Mouse (Mus musculus): ENCODE measurements around the gene Olfr370. TPM values are rescaled to one million over a fixed set of nuclear protein-coding genes. Genes with fewer than 3 reads are reported as not detected.

Gene Olfr370
- total RNA-seq, 2 experiments from 2014 or later = not detected

DNA sequence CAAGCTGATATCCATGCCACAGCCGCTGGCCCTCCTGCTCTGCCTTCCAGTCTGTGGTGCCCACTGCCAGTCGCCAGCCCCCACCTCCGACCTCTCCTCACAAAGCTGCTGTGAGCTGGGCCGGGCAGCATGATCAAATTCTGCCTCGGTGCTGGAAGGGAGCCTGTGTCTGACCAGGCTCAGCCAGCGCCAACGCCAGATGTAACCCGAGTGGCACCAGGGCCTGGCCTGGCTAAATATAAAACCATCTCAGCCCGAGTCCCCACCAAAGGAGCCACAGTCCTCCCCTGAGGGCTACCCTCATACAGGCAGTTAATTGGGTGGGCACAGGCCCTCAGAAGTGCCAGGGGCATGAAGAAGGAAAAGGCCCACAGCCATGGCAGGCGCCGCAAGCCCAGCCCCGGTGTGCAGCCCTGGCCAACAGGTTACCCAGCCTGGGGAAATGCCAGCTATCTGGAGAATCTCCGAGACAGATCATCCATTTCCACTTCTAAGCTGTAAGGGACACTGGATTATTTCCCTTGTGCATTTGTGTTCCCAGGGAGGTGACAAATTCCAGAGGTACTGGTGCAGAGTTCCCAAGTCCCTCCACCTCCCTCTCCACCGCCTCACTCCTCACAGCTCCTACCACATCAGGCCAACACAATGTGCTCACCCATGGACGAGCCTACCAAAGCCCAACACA lies 39.2 kb downstream of the Olfr370 start:
- DNase-seq = peak in 1 of 2 experiments; percentile 51
- intact Hi-C loops (cut with DNase I) = no loop called here

DNA sequence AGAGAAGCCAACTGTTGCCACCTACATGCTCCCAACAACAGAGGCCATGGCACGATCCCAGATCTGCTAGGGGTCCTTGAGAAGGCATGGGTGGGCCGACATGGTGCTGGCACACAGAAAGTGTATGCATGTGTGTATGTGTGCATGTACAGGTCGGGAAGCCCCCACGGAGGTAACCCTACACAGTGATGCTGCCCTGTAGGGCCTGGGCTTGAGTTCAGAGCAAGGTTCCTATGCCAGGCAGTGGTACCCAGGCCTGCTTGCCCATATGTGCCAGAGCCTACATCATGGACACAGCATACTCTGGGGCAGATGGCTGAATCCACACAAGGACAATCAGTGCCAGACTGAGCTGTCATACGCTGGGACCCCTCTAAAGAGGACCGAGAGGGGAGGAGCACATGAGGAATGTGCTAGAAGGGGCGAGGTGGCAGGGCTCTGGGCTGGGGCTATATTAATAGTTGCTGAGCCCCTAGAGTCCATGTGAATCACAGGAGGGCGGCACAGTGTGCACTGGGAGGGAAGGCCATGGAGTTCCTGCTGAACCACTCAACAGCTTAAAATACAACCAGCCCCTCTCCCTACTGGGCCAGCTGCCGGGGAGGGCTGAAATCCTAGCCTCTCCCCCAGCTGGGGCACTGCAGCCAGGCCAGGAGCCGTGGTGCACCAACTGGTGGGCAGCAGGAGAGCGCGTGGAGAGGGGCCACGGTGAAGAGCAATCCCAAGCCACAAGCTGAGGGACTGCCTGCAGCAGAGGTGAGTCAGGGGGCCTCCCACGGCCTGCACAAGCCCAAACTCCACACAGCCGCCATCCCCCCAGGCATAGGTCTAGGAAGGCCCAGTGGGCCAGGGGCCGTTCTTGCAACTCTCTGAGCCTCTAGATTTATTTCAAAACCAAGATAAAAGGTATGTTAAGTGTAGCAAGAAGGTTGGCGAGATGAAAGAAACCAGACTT lies 40.3 kb downstream of the Olfr370 start:
- DNase-seq = peak in 1 of 2 experiments; percentile 41
- intact Hi-C loops (cut with DNase I) = no loop called here

DNA sequence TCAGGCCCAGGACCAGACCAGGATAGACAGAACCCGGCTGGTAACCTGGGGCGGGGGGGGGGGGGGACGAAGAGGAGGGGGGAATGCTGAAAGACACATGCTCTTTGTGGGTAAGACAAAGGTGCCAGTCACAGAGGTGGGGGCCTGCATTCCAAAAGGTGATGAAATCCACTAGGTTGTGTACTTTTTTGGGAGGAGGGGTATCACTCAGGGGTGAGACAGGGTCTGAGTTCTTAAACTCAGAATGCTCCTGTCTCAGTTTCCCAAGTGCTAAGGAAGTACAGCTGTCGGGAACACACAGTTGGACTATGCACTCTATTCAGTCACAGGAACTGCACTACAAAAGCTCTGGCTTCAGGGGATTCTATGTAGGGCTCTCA lies 40.9 kb downstream of the Olfr370 start:
- intact Hi-C loops (cut with DNase I) = no loop called here

GRCm38 (mm10) chr8:83576921-83577320 lies 41.3 kb downstream of the Olfr370 start:
- no peak for DNase-seq
- intact Hi-C loops (cut with DNase I) = no loop called here

More for the DNA sequence above, 40.9 kb downstream of the Olfr370 start:
- DNase-seq = no peak

DNA sequence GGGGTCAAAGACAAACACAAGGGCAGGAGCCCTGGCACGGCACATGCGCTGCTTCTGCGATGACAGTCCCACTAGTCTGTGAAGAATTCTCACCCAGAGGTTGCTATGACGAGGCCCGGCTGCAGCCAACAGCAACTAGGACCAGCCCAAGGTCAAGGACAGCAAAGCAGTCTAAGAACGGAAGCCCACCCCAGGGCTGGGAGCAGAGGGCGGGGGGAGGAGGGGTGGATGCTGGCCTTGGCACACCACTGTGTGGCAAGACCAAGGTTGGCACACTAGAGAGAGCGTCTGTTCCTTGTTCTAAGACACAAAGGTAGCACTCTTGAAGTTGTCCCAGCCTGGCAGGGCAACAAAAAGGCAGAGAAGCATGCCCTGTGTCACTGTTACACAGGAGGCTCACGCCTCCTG lies 41.8 kb downstream of the Olfr370 start:
- DNase-seq = peak in 1 of 2 experiments; percentile 52
- intact Hi-C loops (cut with DNase I) = no loop called here

- peak in 1 of 2 experiments; percentile 54 for DNase-seq
- intact Hi-C loops (cut with DNase I) = no loop called here
Observed at GRCm38 (mm10) chr8:83578131-83579055, 42.8 kb downstream of the Olfr370 start.

DNA sequence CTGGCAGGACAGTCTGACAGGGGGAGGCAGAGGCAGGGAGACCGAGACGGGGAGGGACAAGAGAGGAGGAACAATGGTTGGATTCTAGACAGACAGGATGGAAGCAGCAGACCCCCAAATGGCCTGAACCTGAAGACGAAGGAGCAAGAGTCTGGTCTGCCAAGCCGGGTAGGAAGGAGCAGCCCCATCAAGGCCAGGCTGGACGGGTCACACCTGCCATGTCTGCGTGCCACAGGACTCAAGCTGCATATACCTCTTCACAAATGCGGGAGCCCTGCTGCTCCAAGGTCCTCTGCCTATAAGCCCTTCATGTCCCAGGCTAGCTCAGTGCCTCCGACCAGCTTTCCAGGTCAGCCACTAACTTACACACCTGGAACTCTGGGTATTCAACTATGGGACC lies 44.1 kb downstream of the Olfr370 start:
- intact Hi-C loops (cut with DNase I) = no loop called here
- DNase-seq = no peak

DNA sequence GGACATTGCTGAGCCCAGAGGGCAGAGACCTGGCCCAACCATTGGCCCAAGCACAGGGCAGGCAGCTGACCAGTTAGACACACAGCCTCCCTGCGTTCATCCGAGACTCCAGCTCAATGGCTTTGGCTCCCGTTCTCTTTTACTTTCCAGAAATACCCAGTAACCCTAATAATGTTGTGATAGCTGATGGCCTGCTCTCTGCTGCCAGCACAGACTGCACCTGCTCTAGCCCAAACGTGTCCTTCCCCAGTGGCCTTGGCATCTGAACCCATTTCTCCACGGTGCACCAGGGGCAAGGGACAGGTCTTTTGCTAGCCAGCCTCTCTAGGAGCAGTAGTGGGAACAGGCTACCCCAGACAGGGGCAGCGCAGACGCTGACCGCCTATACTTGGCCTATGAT lies 45.2 kb downstream of the Olfr370 start:
- DNase-seq = no peak

DNA sequence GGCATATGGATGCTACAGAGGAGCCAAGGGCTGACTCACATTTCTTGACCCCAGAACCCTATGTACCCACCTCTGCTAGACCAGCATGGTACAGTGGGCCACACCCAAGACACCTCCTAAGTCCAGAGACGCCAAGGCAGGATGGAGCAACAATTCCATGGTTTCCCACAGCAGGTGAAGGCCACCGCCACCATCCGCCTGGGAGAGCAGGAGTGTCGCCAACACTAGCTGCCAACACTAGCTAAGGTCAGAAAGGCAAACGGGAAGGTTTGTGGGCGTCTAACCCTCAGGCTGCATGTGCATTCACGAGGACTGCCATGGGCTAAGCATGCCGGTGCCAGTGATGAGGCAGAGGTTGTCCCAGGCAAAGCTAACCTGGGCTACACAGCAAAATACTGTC lies 46.6 kb downstream of the Olfr370 start:
- intact Hi-C loops (cut with DNase I) = no loop called here
- DNase-seq = no peak

More for the DNA sequence above, 45.2 kb downstream of the Olfr370 start:
- intact Hi-C loops (cut with DNase I) = no loop called here

- DNase-seq = no peak
- intact Hi-C loops (cut with DNase I) = no loop called here
Observed at GRCm38 (mm10) chr8:83583236-83583635, 47.7 kb downstream of the Olfr370 start.

DNA sequence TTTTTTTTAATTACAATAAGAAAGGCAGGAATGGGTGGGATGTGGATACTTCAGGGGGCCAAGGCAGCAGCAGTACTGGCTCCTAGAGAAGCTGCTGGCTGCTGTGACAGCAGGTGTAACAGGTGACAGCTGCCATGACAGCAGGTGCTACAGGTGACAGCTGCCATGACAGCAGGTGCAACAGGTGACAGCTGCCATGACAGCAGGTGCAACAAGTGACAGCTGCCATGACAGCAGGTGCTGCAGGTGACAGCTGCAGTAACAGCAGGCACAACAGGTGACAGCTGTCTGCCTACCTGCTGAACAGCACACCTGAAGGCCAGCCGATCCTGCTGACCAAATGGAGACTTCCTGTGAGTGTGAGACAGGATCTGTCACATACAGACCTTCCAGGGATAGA lies 49.2 kb downstream of the Olfr370 start:
- no peak for DNase-seq
- intact Hi-C loops (cut with DNase I) = no loop called here

DNA sequence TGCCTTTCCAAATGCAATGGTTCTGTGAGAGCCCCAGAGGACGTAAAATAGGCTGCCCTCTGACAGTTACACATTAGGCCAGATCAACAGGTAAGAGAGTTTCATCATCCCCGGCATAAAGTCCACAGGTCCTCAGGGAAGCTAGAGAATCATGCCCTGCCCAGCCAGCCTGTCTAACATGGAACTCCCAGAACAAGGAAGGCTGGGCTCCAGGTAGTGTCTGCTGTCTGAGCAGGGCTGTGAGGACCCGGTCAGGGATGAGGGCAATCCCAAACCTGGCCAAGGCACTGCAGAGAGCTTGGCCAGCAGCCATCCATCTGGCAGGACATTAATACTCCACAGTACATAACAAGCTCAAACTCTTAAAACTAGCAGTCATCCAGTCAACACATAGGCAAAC lies 49.8 kb downstream of the Olfr370 start:
- DNase-seq = no peak
- intact Hi-C loops (cut with DNase I) = no loop called here

GRCm38 (mm10) chr8:83587644-83588043 lies 52.1 kb downstream of the Olfr370 start:
- intact Hi-C loops (cut with DNase I) = no loop called here
- no peak for DNase-seq

GRCm38 (mm10) chr8:83588886-83589285 lies 53.3 kb downstream of the Olfr370 start:
- intact Hi-C loops (cut with DNase I) = no loop called here
- DNase-seq = no peak

DNA sequence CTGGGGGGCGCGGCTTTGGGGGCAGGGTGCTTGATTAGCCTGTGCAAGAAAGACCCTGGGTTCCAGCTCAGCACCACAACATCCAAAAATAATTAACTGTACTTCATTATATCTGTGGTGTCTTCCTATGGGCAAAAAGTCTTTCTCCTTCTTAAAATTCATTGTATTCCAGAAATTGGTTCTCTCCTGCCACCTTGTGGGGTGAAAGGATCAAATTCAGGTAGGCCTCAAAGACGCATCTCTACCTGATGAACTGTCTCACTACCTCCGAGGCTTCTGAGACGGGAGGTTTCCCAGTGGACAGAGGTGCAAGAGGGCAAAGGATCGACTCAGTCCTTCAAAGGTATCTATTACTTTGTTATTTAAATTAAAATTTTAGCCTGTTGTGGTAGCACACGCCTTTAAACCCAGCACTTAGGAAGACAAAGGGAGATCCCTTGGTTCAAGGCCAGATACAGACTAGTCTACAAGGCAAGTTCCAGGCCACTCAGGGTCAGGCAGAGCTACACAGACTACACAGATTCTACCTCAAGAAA lies 55.0 kb downstream of the Olfr370 start:
- intact Hi-C loops (cut with DNase I) = loop anchor here (10.0 kb wide), 1 partner anchor 146 kb away; no protein-coding TSS in a partner anchor
- DNase-seq = no peak

GRCm38 (mm10) chr8:83592682-83593081 lies 57.1 kb downstream of the Olfr370 start:
- DNase-seq = no peak
- intact Hi-C loops (cut with DNase I) = loop anchor here (2.0 to 10.0 kb wide), 2 partner anchors 24 to 148 kb away; no protein-coding TSS in a partner anchor

DNA sequence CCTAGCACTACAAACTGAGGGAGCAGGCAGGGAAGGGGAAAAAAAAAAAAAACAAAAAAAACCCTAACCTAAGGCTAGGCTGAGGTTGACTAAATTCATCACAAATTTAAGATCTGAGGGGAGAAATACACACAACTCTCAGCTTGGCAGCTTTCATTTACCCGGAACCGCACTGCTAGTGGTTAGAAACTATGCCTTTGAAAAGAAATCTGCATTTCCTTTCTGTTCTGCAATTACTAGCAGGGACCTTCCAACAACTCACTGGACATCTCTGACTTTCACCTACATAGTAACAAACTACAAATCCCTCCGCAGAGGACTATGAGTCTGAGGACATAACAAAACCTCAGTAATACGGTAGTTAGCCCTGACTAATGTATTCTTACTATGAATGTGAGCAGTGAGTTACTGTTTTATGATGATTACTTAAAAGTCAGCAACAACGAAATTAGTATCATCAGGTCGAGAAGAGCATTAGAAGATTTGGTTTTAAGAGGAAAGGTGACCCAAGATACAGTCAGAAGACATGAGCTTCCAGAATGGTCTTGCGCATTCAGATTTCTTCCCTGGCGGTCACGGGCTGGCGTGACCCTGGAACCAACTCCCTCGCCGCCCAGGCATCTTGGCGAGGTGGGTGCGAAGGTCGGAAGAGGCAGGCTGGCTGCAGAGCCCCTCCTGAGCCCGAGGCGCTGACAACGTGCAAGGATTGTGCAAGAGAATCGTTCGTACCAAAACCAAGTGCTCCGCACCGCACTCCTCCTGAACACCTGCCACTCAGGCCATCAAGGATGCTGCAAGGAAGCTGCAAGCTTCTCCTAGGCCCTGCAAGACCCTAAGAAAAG lies 58.0 kb downstream of the Olfr370 start:
- intact Hi-C loops (cut with DNase I) = loop anchor here (2.0 to 10.0 kb wide), 2 partner anchors 25 to 149 kb away; no protein-coding TSS in a partner anchor
- DNase-seq = no peak

DNA sequence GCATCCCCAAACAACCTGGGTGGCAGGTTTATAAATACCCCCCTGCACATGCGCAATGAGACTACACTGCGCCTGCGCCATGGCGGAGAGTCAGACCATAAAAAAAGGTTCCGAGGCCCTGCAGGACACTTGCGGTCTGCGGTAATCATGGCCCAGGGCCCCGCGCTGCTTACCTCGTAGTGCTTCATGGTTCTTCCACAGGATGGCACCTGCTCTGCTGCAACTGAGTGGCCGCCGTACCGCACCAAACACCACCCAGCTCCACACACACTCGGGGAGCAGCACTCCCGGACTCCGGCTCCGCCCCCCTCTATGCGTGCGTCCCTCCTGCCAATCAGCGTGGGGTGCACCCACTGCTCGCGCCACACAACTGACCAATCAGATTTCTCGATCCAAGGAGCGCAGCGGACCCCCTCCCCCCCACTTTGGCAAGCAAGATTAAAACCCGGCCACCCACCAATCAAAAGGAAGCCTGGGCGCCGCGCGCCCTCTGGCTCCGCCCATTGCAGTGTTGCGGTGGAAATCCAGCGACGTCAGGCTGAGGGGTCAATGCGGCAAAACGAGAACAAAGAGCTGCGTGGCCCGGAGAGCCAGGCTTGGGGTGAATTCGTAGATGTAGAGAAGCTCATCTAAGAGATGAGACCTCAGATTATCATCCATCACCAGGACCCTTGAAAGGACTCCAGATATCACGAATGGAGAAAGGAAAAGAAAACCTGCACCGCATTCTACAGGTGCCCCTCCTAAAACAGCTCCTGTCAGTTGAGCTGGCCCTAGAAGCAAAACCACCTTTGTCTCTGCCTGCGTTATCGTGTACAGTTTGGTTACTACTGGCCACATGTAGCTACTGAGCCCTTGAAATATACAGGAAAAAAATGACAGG lies 58.8 kb downstream of the Olfr370 start:
- DNase-seq = peak; percentile 90 to 92
- intact Hi-C loops (cut with DNase I) = loop anchor here (10.0 kb wide), 1 partner anchor 150 kb away; no protein-coding TSS in a partner anchor

All from heart, postnatal 36 days (tissue).